Mouse (Mus musculus): Measurements from ENCODE around the gene Fbxo34. TPM values are rescaled to one million over a fixed set of nuclear protein-coding genes. Genes with fewer than 3 reads are reported as not detected.

Gene Fbxo34
- total RNA-seq, 1 experiment, result 17.0 TPM

DNA sequence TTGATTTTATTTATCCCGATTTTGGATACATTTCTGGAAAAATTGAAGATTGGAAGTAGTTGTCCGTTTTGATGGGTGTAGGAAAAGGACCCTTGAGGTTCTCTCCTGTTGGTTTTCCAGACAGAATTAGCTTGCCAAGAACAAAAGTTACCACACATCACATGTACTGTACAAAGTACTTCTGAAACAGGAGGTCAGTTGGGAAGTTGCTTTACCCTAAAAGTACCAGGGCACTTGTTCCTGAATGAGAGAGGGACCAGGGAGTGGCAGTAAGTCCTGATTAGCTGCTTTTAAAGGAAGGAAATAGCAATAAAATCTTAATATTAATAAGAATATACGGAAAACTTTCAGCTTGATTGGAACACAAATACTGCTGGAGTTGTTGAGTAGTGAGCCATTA, 46.9 kb downstream of the Fbxo34 start:
- Histone ChIP-seq H3K9me3 (ENCODE audit: control insufficient read depth, insufficient read depth, low read depth, low read length) (no peaks in the 10 kb centered on the region), H3K36me3 (ENCODE audit: control insufficient read depth, insufficient read depth, low read length, poor library complexity, severe bottlenecking) (peaks cover 2% of the 10 kb centered on the region; the same call in 1 of the 2 replicates), H3K4me1 (ENCODE audit: control insufficient read depth in 2 of 2, insufficient read depth in 2 of 2, low read length in 2 of 2, poor library complexity in 1 of 2) (peaks cover 3 to 11% of the 10 kb centered on the region in 2 experiments; a peak in 3 of 4 replicates), H3K4me3 (ENCODE audit: insufficient read depth in 1 of 2, low read depth in 1 of 2, low read length in 2 of 2, poor library complexity in 1 of 2, severe bottlenecking in 1 of 2) (no peak overlapping the region), H3K27ac (ENCODE audit: insufficient read depth, low read depth, low read length, poor library complexity, severe bottlenecking) (no peak overlapping the region), H3K9ac (ENCODE audit: insufficient read depth, low read depth, low read length, poor library complexity, severe bottlenecking) (no peak overlapping the region)
- in situ Hi-C loops (cut with MboI; ENCODE audit: low sequenced_read_pairs in 2 of 2, unreplicated experiment in 2 of 2), result no loop called here
- no peak for DNase-seq (ENCODE audit: low read depth, low spot score)
- no peak for TF ChIP-seq ZNF384 (IDR thresholded peaks at IDR 0.05; ENCODE audit: low read depth, low read length)
- no peak for TF ChIP-seq MAFK (IDR thresholded peaks at IDR 0.05; ENCODE audit: insufficient read depth, low read depth, low read length)
- TF ChIP-seq ZC3H11A (IDR thresholded peaks at IDR 0.05; ENCODE audit: borderline replicate concordance, low read depth, low read length), result no peak

DNA sequence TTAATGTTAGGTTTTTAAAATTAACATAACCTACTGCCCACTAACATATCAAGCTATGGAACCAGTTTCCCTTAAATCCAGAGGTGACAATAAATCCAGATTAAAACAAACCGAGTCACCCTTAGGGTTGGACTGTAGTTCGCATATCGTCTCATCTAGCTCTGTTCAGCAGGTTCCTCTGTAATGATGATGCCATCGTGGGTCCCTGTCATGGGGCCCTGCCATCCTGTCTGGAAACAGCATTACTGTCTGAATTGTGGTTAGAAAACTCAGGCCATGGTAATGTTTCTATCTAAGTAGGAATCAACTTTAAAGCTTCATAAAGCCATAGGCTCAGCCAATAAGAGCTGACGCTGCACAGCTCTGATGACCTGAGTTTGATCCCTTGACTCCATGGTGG, 48.4 kb downstream of the Fbxo34 start:
- in situ Hi-C loops (cut with MboI; ENCODE audit: low sequenced_read_pairs in 2 of 2, unreplicated experiment in 2 of 2), result no loop called here
- no peaks in the 10 kb centered on the region for H3K9me3 ChIP-seq (ENCODE audit: control insufficient read depth, insufficient read depth, low read depth, low read length)
- H3K36me3 ChIP-seq (ENCODE audit: control insufficient read depth, insufficient read depth, low read length, poor library complexity, severe bottlenecking), result peaks cover 2% of the 10 kb centered on the region; the same call in 1 of the 2 replicates
- no peak overlapping the region for H3K9ac ChIP-seq (ENCODE audit: insufficient read depth, low read depth, low read length, poor library complexity, severe bottlenecking)
- H3K4me1 ChIP-seq (ENCODE audit: control insufficient read depth in 2 of 2, insufficient read depth in 2 of 2, low read length in 2 of 2, poor library complexity in 1 of 2), result peaks cover 3 to 11% of the 10 kb centered on the region in 2 experiments; a peak in 3 of 4 replicates
- no peak for TF ChIP-seq MAFK (IDR thresholded peaks at IDR 0.05; ENCODE audit: insufficient read depth, low read depth, low read length)
- TF ChIP-seq ZNF384 (IDR thresholded peaks at IDR 0.05; ENCODE audit: low read depth, low read length), result no peak
- TF ChIP-seq HCFC1 (IDR thresholded peaks at IDR 0.05; ENCODE audit: borderline replicate concordance, insufficient read depth, low read length), result no peak
- TF ChIP-seq ZC3H11A (IDR thresholded peaks at IDR 0.05; ENCODE audit: borderline replicate concordance, low read depth, low read length), result no peak
- no peak for TF ChIP-seq CHD2 (IDR thresholded peaks at IDR 0.05; ENCODE audit: low read depth, low read length)
- DNase-seq (ENCODE audit: low read depth, low spot score), result no peak
- no peak overlapping the region for H3K27ac ChIP-seq (ENCODE audit: insufficient read depth, low read depth, low read length, poor library complexity, severe bottlenecking)
- no peak overlapping the region for H3K4me3 ChIP-seq (ENCODE audit: insufficient read depth in 1 of 2, low read depth in 1 of 2, low read length in 2 of 2, poor library complexity in 1 of 2, severe bottlenecking in 1 of 2)

DNA sequence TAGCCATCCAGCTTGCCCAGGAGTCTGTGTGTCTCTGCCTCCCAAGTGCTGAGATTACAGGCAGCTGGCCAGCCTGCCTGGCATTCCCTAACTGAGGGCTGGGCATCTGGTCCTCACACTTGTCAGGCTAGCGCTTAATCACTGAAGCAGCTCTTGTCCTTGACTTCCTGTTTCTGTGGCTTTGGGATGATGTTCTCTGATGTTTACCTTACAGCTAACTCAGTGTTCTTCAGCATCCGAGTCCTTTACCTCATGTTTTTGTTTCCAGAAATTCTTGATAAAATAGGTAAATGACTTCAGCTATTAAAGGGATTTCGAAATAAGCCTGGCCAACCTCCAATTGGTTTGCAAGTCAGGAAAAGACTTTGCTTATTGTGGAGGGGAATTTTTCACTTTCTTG, 53.8 kb downstream of the Fbxo34 start:
- Histone ChIP-seq H3K36me3 (ENCODE audit: control insufficient read depth, insufficient read depth, low read length, poor library complexity, severe bottlenecking) (peaks cover 2% of the 10 kb centered on the region; the same call in 1 of the 2 replicates), H3K4me1 (ENCODE audit: control insufficient read depth in 2 of 2, insufficient read depth in 2 of 2, low read length in 2 of 2, poor library complexity in 1 of 2) (peaks cover 0 to 4% of the 10 kb centered on the region in 2 experiments; a peak in 2 of 4 replicates), H3K27ac (ENCODE audit: insufficient read depth, low read depth, low read length, poor library complexity, severe bottlenecking) (no peak overlapping the region), H3K9ac (ENCODE audit: insufficient read depth, low read depth, low read length, poor library complexity, severe bottlenecking) (no peak overlapping the region), H3K4me3 (ENCODE audit: insufficient read depth in 1 of 2, low read depth in 1 of 2, low read length in 2 of 2, poor library complexity in 1 of 2, severe bottlenecking in 1 of 2) (no peak overlapping the region), H3K9me3 (ENCODE audit: control insufficient read depth, insufficient read depth, low read depth, low read length) (no peaks in the 10 kb centered on the region)
- no peak for DNase-seq (ENCODE audit: low read depth, low spot score)
- no peak for TF ChIP-seq HCFC1 (IDR thresholded peaks at IDR 0.05; ENCODE audit: borderline replicate concordance, insufficient read depth, low read length)
- no peak for TF ChIP-seq ZNF384 (IDR thresholded peaks at IDR 0.05; ENCODE audit: low read depth, low read length)
- no peak for TF ChIP-seq CHD2 (IDR thresholded peaks at IDR 0.05; ENCODE audit: low read depth, low read length)
- no peak for TF ChIP-seq MAFK (IDR thresholded peaks at IDR 0.05; ENCODE audit: insufficient read depth, low read depth, low read length)
- no peak for TF ChIP-seq ZC3H11A (IDR thresholded peaks at IDR 0.05; ENCODE audit: borderline replicate concordance, low read depth, low read length)
- in situ Hi-C loops (cut with MboI; ENCODE audit: low sequenced_read_pairs in 2 of 2, unreplicated experiment in 2 of 2), result no loop called here

DNA sequence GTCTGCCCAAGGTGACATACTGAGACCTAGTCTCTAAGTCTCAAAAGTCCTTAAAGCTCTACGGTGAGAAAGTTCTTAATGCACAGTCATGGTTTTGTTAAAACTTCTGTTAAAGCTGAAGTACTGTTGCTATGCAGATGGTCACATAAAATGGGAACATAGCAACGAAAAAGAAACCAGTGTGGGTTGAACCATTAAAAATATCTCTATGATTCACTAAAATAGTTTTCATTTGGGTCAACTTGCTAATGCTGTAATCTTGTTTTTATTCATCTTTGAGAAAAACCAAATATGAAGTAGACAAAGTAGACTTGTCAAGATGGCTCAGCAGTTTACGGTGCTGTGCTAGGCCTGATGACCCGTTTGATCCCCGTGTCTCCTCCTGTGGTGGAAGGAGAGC, 56.5 kb downstream of the Fbxo34 start:
- DNase-seq (ENCODE audit: low read depth, low spot score), result no peak
- no peaks in the 10 kb centered on the region; a peak in 2 of 4 replicates for H3K4me1 ChIP-seq (ENCODE audit: control insufficient read depth in 2 of 2, insufficient read depth in 2 of 2, low read length in 2 of 2, poor library complexity in 1 of 2)
- H3K27ac ChIP-seq (ENCODE audit: insufficient read depth, low read depth, low read length, poor library complexity, severe bottlenecking), result no peak overlapping the region
- no peaks in the 10 kb centered on the region for H3K9me3 ChIP-seq (ENCODE audit: control insufficient read depth, insufficient read depth, low read depth, low read length)
- in situ Hi-C loops (cut with MboI; ENCODE audit: low sequenced_read_pairs in 2 of 2, unreplicated experiment in 2 of 2), result no loop called here
- no peak overlapping the region for H3K4me3 ChIP-seq (ENCODE audit: insufficient read depth in 1 of 2, low read depth in 1 of 2, low read length in 2 of 2, poor library complexity in 1 of 2, severe bottlenecking in 1 of 2)
- no peak overlapping the region for H3K9ac ChIP-seq (ENCODE audit: insufficient read depth, low read depth, low read length, poor library complexity, severe bottlenecking)
- H3K36me3 ChIP-seq (ENCODE audit: control insufficient read depth, insufficient read depth, low read length, poor library complexity, severe bottlenecking), result peaks cover 2% of the 10 kb centered on the region; the same call in 1 of the 2 replicates
- no peak for TF ChIP-seq ZC3H11A (IDR thresholded peaks at IDR 0.05; ENCODE audit: borderline replicate concordance, low read depth, low read length)
- no peak for TF ChIP-seq ZNF384 (IDR thresholded peaks at IDR 0.05; ENCODE audit: low read depth, low read length)
- no peak for TF ChIP-seq CHD2 (IDR thresholded peaks at IDR 0.05; ENCODE audit: low read depth, low read length)
- no peak for TF ChIP-seq MAFK (IDR thresholded peaks at IDR 0.05; ENCODE audit: insufficient read depth, low read depth, low read length)
- no peak for TF ChIP-seq HCFC1 (IDR thresholded peaks at IDR 0.05; ENCODE audit: borderline replicate concordance, insufficient read depth, low read length)

DNA sequence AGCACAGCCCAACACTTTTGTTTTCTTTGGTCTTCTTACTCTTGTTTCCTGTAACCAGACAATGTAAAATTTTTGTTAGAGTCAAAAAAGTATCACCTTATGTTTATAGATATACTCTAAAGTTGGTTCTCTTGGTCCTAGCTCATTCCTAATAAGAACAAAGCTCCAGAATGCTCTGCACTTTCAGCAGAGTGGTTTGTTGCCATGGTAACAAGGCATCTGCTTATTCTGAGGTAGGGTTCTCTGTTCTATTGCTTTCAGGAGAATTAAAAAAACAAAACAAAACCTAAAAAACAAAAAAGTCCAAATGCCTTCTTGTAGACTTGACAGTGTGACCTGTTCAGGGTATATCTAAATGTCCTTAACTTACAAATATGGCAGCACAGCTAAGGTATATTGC, 57.8 kb downstream of the Fbxo34 start:
- H3K4me3 ChIP-seq (ENCODE audit: insufficient read depth in 1 of 2, low read depth in 1 of 2, low read length in 2 of 2, poor library complexity in 1 of 2, severe bottlenecking in 1 of 2), result no peak overlapping the region
- no peak overlapping the region for H3K27ac ChIP-seq (ENCODE audit: insufficient read depth, low read depth, low read length, poor library complexity, severe bottlenecking)
- H3K36me3 ChIP-seq (ENCODE audit: control insufficient read depth, insufficient read depth, low read length, poor library complexity, severe bottlenecking), result no peaks in the 10 kb centered on the region; the same call in 1 of the 2 replicates
- no peak overlapping the region for H3K9ac ChIP-seq (ENCODE audit: insufficient read depth, low read depth, low read length, poor library complexity, severe bottlenecking)
- in situ Hi-C loops (cut with MboI; ENCODE audit: low sequenced_read_pairs in 2 of 2, unreplicated experiment in 2 of 2), result no loop called here
- DNase-seq (ENCODE audit: low read depth, low spot score), result no peak
- H3K4me1 ChIP-seq (ENCODE audit: control insufficient read depth in 2 of 2, insufficient read depth in 2 of 2, low read length in 2 of 2, poor library complexity in 1 of 2), result no peaks in the 10 kb centered on the region; a peak in 1 of 4 replicates
- H3K9me3 ChIP-seq (ENCODE audit: control insufficient read depth, insufficient read depth, low read depth, low read length), result no peaks in the 10 kb centered on the region
- no peak for TF ChIP-seq MAFK (IDR thresholded peaks at IDR 0.05; ENCODE audit: insufficient read depth, low read depth, low read length)
- no peak for TF ChIP-seq ZC3H11A (IDR thresholded peaks at IDR 0.05; ENCODE audit: borderline replicate concordance, low read depth, low read length)
- TF ChIP-seq ZNF384 (IDR thresholded peaks at IDR 0.05; ENCODE audit: low read depth, low read length), result no peak
- no peak for TF ChIP-seq CHD2 (IDR thresholded peaks at IDR 0.05; ENCODE audit: low read depth, low read length)
- TF ChIP-seq HCFC1 (IDR thresholded peaks at IDR 0.05; ENCODE audit: borderline replicate concordance, insufficient read depth, low read length), result no peak
